Mouse (Mus musculus) hematopoietic stem cell, adult 5-6 weeks (primary cell): ENCODE results near the gene Btaf1. TPM values are rescaled to one million over a fixed set of nuclear protein-coding genes. Genes with fewer than 3 reads are reported as not detected.
A peak's percentile ranks its signal among the peaks of the same experiment; 100 is the strongest.

Experiments
- ATAC-seq, 2 experiments: fragments of 125-278 bp in 1 of 2; replicated peaks in 1 of 2; 2 replicates each; pipeline ENCODE4 v1.8.0; 2016 to 2017; ENCODE audit warnings: inconsistent platforms in 2 of 2, mild to moderate bottlenecking in 2 of 2, moderate number of reproducible peaks in 2 of 2, low read depth in 1 of 2, moderate TSS enrichment in 1 of 2; ENCODE audit not compliant: low FRiP score in 2 of 2, poor library complexity in 2 of 2, severe bottlenecking in 2 of 2, insufficient read depth in 1 of 2, low TSS enrichment in 1 of 2
- total RNA-seq: library from RNA; stranded (forward); fragments of 172-1452, 232-1000 nt; gene quantifications from 2 replicates; pipeline ENCODE4 v1.2.3, GENCODE M21; 2017

Gene Btaf1
- total RNA-seq, 1 experiment from 2014 or later = 85.2 TPM

DNA sequence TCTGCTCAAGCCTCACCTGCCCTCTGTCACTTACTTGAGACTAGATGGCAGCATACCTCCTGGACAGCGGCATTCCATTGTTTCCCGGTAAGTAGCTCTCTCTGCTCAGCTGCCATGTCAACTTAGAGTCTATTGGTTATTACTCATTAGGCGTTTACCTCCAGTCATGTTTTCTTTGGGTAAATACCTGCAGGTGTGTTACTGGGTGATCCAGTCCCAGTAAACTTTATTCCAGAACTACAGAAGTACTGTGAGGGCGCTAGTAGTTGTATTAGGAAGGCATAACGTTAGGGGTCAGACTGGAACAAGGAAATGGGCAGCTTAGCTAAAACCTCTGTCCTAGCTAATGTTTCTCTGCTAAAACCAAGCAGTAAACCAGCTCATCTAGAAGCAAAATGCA is 78.7 kb downstream of the Btaf1 start:
- no peak for ATAC-seq

DNA sequence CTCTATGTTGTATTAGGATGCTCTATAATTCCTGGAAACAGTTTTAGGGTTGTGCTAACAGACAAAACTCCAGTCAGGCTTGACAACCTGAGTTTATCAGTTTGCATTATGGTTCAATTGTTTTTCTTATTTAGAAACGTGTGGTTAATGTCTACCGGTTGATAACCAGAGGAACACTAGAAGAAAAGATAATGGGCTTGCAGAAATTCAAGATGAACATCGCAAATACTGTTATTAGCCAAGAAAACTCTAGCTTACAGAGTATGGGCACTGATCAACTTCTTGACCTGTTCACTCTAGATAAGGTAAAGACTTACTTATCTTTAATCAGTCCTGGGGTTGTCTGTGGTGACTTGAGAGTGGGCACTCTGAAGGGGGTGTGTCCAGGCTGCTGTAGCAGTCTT is 84.0 kb downstream of the Btaf1 start:
- ATAC-seq = no peak

DNA sequence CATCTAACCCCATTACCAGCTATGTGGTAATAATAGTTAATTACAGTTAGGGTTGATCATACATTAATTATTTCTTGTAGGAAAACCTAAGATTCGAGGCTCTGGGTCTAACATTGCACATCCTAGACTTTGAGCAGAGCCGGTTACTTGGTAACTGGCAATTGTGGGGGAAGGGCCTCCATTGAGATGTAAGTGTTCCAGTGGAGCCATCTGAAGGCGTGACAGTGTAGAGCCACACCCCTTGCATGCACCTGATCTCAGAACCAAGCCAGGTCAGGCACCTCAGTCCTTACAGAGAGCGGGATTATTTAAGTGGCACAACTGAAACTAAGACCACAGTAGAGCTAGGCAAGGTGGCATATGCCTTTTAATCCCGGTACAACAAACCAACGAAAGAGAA is 87.6 kb downstream of the Btaf1 start:
- ATAC-seq = no peak

DNA sequence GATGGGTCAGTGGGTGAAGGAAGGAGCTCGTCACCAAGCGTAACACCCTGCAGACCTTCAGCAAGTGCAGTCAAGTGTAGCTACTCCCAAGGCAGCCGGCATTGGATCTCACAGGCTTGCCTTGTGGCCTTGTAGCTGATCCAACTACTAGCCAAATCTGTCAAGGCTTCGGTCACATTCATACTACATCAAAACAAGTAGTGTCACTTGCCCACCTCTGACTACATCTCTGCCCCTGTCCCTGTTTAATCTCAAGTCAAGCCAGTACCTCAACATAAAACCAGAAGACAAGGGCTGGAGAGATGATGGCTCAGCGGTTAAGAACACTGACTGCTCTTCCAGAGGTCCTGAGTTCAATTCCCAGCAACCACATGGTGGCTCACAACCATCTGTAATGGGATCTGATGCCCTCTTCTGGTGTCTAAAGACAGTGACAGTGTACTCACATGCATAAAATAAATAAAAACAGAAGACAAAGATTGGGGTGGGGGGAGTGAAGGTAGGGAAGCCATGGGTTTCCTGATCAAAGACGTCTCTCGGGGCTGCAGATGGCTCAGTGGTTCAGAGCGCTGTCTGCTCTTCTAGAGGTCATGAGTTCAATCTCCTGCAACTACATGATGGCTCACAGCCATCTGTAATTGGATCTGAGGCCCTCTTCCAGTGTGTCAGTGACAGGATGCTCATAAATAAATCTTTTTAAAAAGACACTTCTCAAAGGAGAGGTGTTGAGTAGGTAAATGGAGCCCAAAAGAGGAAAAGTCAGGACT is 88.5 kb downstream of the Btaf1 start:
- no peak for ATAC-seq

DNA sequence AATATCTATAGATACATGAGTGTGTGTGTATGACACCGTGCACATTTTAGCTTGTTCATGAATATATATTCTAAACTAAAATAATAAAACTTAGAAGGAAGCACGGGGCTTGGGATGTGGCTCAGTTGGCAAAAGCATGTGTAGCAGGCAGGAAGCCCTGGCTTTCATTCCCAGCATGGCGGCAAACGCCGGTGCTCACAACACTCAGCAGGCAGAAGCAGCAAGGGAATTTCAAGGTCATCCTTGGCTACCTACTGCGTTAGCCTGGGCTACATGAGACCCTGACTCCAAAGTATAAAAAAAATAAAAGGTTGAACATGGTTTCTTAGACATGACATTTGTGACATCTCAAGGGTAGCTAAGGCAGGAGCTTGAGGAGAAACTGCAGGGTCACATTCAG is 91.0 kb downstream of the Btaf1 start:
- no peak for ATAC-seq

DNA sequence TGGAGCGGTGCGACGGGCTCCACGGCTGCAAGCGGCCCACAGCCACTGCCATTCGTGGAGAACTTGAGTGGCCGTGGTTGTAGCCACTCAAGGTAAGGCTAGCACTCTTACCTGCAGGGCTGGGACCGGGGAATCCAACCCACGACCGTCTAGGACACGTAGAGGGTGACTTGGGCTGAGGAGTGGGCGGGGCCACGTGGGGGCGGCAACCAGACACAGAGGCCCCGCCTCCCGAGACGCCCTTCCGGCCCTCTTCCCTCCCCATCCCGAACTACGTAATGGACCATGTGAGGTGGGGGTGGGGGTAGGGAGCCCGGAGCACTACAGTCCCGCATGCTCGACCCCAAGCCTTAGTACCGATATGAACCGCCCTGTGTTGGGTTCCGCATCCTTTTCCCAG is 92.5 kb downstream of the Btaf1 start:
- ATAC-seq = peak; percentile 62 to 91

DNA sequence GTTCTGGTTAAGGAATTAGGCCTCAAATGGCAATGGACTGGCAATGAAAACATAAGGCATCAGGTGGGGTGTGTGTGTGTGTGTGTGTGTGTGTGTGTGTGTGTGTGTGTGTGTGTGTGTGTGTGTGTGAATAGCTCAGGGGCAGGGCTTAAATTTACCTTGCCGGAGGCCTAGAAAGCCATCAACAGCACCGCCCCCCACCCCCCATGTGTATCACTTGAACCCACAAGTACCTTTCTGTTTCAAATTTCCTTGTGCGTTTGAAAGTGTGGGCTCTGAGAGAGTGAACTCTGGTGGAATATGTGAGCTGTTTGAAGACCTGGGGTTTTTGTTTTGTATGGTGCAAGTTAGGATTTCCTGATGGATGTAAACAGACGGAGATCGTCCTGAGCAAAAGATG is 93.1 kb downstream of the Btaf1 start:
- no peak for ATAC-seq

DNA sequence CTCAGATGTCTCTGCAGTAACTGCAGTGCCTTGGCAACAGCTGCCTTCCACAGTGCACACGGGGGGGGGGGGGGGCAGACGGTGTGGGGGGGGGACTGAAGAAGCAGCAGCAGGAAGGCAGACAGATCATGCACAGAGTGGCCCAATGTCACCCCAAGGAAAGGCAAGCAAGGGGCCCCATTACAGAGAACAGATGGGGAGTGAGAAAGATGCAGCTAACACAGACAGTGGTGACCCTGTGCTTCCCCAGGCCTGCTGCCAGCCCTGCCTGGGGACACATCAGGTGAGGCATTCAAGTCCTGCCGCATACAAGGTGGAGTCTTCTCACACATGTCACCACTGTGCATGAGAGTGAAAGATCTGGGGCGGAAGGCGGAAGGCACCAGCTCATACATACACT is 94.7 kb downstream of the Btaf1 start:
- ATAC-seq = no peak

DNA sequence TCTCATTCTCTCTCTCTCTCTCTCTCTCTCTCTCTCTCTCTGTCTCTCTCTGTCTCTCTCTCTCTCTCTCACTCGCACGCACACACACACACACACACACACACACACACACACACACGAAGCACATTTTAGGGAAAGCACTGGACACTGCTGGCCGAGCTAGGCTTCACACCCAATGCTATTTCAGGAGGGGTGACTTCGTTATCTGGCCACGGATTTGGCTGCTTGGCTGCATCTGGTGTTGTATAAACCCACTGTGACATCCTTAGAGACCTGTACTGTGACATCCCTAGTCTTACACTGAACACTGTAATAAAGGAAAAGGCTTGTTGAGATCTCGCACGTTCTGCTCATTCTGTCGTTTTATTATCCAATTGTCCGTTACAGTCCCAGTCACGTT is 95.1 kb downstream of the Btaf1 start:
- ATAC-seq = no peak

DNA sequence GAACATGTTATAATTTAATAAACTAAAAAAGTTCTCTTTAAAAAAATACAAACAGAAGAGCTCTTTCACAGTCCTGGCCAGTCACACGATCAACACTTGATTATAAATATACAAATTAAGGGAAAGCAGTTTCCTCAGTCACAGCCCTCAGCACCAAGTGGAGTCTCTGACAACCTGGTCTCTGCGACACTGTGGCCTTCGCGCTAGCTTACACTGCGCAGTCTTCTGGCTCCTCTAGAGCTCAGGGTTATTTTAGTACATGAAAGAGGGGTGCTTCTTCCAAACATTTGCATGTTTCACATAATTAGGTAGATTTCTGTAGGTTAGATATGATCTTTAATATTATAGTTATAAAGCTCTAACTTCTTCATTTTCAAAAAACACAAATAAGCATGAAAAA is 96.3 kb downstream of the Btaf1 start:
- ATAC-seq = no peak

DNA sequence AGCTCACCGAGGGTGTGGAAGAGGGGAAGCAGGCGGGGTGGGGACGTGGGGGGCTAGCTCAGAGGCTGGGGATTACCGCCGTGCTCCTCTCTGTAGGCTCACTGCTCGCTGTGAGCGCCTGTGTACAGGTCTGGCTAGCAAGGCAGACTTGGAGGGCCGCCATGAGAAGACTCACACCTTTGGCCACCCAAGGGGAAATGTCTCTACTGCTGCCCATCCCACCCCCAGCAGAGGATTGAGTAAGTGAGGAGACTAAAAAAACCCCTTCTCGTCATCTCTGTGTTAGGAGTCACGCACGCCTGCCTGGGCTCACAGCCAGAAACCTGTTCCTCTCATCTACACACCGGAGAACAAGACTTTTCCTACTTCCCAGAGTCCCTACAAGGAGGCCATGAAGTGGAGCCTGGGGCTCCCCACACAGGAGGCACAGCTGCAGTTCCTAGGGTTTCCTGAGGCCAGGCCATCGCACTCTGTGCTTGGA is 100.0 kb downstream of the Btaf1 start:
- no peak for ATAC-seq

DNA sequence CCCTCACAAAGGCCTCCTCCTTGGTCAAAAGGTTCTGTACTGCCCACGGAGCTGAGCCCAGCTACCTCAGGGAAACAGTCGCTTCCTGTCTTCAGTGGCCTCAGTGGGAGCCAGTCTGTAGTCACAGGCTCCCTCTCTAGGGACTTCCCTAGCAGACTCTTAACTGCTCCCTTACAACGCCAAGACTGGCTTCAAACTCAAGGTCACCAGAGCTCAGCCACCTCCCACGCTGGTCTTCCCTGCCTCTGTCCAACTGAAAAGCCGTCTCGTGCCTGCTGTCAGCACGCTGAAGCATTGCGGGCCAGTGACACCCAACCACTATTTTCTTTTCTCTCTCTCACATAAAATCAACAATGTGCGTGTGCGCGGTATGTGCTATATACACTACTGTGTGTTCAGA is 100.5 kb downstream of the Btaf1 start:
- no peak for ATAC-seq

DNA sequence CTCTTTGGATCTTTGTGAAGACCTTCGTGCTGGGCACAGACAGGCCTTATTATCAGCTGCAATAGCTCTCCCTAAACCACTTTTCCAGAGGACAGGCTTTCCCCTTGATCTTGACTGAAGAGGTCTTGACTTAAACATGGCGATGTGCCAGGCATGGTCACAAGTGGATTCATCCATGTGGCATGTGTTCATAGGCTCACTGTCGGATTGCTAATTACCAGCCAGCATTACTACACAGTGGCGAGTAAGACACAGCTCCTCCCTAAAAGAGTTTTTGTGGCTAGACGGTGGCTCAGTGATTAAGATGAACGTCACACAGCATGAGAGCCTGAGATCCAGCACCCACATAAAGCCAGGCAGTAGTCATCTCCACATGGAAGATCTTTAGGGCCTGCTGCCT is 103.9 kb downstream of the Btaf1 start:
- no peak for ATAC-seq

DNA sequence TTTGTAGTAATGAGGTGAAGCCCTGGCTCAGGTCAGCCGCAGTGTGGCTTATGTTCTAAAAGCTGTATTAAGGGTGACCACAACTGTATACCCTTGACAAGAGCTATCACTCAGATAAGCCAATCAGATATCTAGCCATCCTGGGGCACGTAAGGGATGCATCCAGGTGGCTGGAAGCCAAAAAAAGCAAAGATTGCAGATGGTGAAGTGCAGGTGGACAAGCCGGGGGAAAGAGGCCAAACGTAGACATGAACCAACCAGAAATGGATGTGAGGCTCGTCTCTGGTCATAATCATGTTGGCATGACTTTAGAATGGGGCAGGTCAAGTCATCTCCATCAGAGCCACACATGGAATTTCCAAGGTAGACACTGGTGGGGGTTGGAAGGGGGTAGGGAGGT is 105.6 kb downstream of the Btaf1 start:
- no peak for ATAC-seq

DNA sequence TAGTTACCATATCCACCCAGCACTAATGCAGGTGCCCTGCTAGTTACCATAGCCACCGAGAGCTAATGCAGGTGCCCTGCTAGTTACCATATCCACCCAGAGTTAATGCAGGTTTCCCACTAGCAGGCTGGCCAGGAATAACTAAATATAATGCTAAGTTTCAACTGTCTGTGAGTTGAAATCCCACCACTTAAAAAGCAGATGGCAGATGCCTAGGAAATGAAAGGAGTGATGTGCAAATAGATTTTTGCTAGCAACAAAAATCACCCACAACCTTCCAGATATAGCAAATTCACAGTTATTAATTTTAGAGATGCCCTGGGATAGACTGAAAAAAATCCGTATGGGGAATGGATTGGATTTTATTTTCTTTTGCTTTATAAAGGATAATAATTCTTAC is 106.5 kb downstream of the Btaf1 start:
- ATAC-seq = no peak

DNA sequence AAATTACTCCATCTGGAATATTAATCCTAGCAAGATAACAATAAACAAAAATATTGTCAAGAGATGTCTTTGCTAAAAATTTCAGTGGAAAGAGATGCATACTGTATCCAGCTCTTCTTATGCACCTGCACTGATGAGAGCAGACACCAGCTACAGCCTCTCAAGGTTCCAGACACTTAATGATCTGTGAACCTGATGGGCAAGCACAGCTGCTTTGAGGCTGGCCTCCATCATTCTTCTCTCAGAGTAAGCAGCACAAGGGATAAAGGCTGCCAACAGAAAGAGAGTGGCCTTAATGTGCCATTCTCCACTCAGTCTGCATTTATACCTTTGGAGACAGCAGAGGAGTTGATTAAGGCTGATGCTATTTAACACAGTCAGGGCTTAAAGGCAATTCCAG is 115.0 kb downstream of the Btaf1 start:
- no peak for ATAC-seq

DNA sequence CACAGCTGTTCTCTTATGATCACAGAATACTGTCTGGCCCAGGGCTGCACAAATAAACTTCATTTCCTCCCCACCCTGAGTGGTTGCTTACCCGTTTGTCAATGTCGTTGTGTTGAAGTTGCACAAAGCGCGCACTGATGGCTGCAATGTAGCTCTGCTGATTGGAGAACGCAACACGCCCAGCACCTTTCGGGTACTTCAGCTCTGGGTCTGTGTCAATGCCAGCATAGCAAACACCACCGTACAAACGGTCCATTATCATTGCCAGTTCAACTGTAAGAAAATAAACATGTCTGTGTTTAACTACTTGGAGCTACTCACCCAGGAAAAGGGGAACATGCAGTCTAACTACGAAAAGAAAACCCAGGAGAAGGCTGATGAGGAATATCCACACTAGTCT is 118.6 kb downstream of the Btaf1 start:
- no peak for ATAC-seq

DNA sequence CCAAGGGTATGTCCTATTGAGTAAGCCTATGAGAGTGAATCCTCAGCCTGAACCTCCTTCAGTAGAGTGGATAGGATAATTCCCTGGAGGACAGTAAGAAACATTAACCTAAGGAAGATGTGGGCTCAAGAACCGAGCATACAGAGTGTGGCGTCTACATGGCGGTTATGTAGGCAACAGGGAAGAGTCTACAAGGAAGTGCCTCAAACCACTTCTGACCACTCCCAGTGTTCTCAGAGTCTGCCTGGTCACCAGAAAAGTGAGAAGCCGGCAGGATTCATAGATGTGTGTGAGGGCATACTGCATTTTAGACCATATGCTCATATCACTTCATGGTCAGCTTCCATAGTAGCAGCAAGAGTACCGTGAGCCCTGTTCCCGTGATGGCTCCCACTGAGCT is 122.6 kb downstream of the Btaf1 start:
- ATAC-seq = no peak

DNA sequence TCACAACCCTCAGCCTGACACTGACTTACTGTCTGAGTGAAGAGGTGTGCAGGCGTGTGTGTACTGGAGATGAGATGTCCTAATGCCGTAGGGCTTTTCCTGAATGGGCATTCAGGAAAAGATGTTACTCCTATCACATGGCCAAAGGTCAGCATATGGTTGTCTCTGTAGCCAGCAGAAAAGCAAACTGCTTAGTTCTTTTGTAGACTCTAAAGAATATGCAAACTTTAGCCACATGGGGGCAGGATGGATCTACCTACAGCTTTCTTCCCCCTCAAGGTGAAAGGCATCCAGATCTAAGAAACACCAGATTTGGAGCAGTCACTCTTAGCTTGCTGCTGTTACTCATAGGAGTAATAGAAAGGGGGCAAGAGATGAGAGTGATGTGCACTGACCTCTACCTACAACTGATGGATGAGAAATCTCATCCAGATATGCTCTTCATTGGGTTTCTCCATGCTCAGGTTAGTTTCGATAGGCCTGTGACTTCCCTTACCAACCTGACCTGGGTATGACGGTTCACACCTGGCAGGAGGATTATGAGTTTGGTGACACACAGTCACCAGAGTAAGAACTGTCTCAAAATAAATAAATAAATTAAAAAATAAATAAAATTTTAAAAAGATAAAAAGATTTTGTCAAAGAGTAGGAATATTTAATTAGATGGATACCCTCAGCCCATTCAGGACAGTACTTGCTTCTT is 124.9 kb downstream of the Btaf1 start:
- peak; percentile 53 to 62; a peak in 2 of 4 replicates for ATAC-seq
